Mouse (Mus musculus) midbrain, embryonic 13.5 days (tissue): ENCODE data around the gene Pip5k1b. TPM values are rescaled to one million over a fixed set of nuclear protein-coding genes. Genes with fewer than 3 reads are reported as not detected.

ENCODE experiments used
- ATAC-seq: fragments of 200-750 bp; cut with Nextera tagmentation; 2 replicates; pipeline ENCODE4 v1.8.0; 2017; ENCODE audit warnings: mild to moderate bottlenecking, moderate TSS enrichment, moderate library complexity
- H3K27ac ChIP-seq: fragments of 300-500 bp; sonication (generic); 2 replicates; pipeline ENCODE4 v1.5.1; 2015; ENCODE audit warnings: inconsistent platforms, mild to moderate bottlenecking, moderate library complexity
- H3K27me3 ChIP-seq: fragments of 300-500 bp; sonication (generic); 2 replicates; pipeline ENCODE4 v1.6.1; 2015; ENCODE audit warnings: mild to moderate bottlenecking, inconsistent platforms
- H3K36me3 ChIP-seq: fragments of 300-500 bp; sonication (generic); 2 replicates; pipeline ENCODE4 v1.6.1; 2015; ENCODE audit warnings: mild to moderate bottlenecking, inconsistent platforms
- H3K4me1 ChIP-seq: fragments of 300-500 bp; sonication (generic); replicated peaks from 2 replicates; pipeline ENCODE4 v1.6.1; 2015; ENCODE audit warnings: inconsistent platforms
- H3K4me2 ChIP-seq: fragments of 300-500 bp; sonication (generic); replicated peaks from 2 replicates; pipeline ENCODE4 v1.6.1; 2015; ENCODE audit warnings: moderate library complexity, mild to moderate bottlenecking, inconsistent platforms
- H3K4me3 ChIP-seq: fragments of 300-500 bp; sonication (generic); replicated peaks from 2 replicates; pipeline ENCODE4 v1.5.1; 2015; ENCODE audit warnings: mild to moderate bottlenecking, inconsistent platforms
- H3K9ac ChIP-seq: fragments of 300-500 bp; sonication (generic); replicated peaks from 2 replicates; pipeline ENCODE4 v1.6.1; 2015; ENCODE audit warnings: mild to moderate bottlenecking, inconsistent platforms
- H3K9me3 ChIP-seq: fragments of 300-500 bp; sonication (generic); 2 replicates; pipeline ENCODE4 v1.6.1; 2016; ENCODE audit warnings: mild to moderate bottlenecking, inconsistent platforms
- WGBS: fragments of 180-500 bp; shearing (Covaris S2); methylation state at CpG from one replicate; pipeline ENCODE4 v1.1.7; 2015; 5-methylcytosine and 5-hydroxymethylcytosine counted together
- polyA plus RNA-seq: library from polyadenylated mRNA; unstranded; fragments of >200 nt; fragmentation: Nextera tagmentation; extraction: Ambion mirVana; gene quantifications from 2 replicates; pipeline ENCODE4 v1.2.1, GENCODE M21; 2015

The Pip5k1b gene
- polyA plus RNA-seq, 1 experiment from 2014 or later: 1.3 TPM

DNA sequence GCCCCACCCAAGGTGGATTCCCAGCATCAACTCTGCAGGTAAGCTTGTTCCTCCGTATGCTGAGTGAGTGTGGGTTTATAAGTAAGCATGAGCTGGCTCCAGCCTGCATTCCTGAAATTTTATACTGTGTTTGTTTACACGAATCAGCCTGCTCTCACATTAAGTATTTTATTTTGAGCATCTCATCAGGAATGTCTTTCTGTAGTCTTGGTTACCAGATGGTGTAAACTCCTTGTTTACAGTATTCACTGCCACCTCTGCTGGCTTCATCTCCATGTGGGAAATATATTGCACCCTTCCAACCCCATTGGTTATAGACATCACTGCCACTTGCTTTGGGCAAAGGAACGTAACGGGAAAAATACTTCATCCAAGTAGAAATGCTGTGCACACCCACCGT is 262.1 kb downstream of the Pip5k1b start:
- Histone ChIP-seq H3K9me3 (no peaks in the 10 kb centered on the region), H3K27me3 (no peaks in the 10 kb centered on the region), H3K36me3 (no peaks in the 10 kb centered on the region), H3K4me3 (no peak overlapping the region), H3K4me2 (no peak overlapping the region), H3K9ac (no peak overlapping the region), H3K4me1 (no peaks in the 10 kb centered on the region), H3K27ac (no peak overlapping the region)
- 83% methylated on average over 5 of the region's 5 CpGs for WGBS
- ATAC-seq: no peak

DNA sequence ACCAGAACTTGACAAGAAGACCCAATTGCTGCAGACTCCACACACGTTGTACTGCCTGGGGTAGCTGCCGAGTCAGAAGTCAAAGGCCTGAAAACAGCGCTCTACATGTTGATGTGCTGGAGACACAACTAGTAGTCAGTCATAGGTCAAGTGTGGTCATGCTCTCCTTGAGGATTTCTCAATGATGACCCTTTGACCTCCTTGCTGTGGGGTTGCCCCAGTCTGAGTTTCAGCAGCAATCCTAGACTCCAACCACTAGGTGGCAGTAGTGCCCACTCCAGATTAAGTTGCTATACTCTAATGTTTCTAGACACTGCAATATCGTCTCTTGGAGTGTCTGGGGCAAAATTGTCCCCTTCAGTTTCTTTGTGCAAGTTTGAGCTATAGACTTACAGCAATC is 271.5 kb downstream of the Pip5k1b start:
- no peak overlapping the region for H3K9ac ChIP-seq
- no peak overlapping the region for H3K27ac ChIP-seq
- no peak overlapping the region for H3K4me2 ChIP-seq
- H3K27me3 ChIP-seq: no peaks in the 10 kb centered on the region
- 60% methylated on average over 4 of the region's 4 CpGs for WGBS
- ATAC-seq: no peak
- H3K9me3 ChIP-seq: no peaks in the 10 kb centered on the region
- H3K4me1 ChIP-seq: peaks cover 7% of the 10 kb centered on the region
- H3K4me3 ChIP-seq: no peak overlapping the region
- no peaks in the 10 kb centered on the region for H3K36me3 ChIP-seq

DNA sequence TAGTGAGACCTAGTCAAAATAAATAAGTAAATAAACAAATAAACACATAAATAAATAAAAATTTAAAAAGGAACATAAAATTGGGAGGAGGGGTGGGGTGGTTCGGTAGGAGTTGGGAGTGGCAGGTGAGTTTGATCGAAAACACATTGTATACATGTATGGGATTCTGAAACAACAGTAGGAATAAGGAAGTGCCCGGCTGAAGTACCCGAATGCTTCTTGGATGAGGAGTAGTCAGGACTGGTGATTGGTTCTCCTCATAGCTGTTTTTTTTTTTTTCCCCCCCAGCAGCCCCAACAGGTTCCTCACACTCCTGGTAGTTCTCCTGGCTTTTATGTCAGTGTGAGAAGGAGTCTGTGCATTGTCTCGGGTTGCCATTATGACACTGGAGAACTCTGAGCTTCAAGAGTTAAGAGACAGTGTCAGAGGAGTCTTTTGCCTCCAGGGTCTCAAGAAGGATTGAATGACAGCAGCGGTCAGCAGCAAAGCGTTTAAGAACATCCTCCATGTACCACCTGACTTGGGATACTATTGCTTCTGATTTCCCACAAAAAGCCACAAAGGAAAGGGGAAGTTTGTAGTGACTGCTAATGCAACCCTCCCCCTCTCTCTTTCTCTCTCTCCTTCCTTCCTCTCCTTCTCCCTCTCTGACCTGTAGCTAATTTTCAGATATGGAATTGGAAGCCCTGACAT is 274.2 kb downstream of the Pip5k1b start:
- no peak overlapping the region for H3K27ac ChIP-seq
- no peak for ATAC-seq
- H3K9ac ChIP-seq: no peak overlapping the region
- H3K4me1 ChIP-seq: peaks cover 12% of the 10 kb centered on the region
- peak overlapping the region; percentile 62; the same call in 1 of the 2 replicates for H3K4me3 ChIP-seq
- peak overlapping the region; percentile 86 for H3K4me2 ChIP-seq
- no peaks in the 10 kb centered on the region for H3K9me3 ChIP-seq
- WGBS: 64% methylated on average over 7 of the region's 7 CpGs
- H3K27me3 ChIP-seq: no peaks in the 10 kb centered on the region
- H3K36me3 ChIP-seq: peaks cover 4% of the 10 kb centered on the region; the same call in 1 of the 2 replicates

DNA sequence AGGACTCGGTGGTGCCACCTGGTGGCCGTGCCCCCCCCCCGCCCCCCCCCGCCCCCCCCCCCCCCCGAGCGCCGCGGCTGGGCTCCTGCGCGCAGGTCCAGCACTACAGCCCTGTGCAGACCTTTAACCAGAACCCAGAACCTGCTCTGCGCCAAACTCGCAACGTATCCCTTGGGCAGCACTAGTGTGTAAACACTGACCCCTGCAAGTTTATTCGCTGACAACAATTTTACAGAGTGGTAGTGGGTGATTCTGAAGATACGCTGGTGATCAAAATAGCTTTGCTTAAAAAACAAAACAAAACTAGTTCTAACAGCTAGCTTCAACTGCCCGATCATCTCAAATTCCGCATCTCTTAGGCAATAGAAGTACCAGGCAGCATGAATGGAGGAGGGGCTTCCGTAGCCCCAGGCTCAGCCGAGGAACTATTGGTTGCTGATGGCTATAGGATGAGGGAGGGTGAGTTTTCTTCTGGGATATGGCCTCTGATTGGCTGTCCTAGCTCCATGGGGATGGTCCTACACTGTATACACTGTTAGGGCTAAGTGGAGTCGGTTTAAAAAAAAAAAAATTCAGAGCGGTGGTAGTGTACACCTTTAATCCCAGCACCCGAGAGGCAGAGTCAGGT is 275.0 kb downstream of the Pip5k1b start, which contains the start of gene Fxn:
Gene Fxn, minus strand, starts transcription at position 5 of the 628 bp plus-strand sequence.
- Histone ChIP-seq H3K4me1 (peaks cover 12% of the 10 kb centered on the region), H3K27me3 (no peaks in the 10 kb centered on the region), H3K4me3 (peak within 1 kb of the TSS; percentile 62), H3K27ac (peak within 1 kb of the TSS; percentile 85), H3K9me3 (no peaks in the 10 kb centered on the region), H3K36me3 (peaks cover 8% of the 10 kb centered on the region; the same call in 1 of the 2 replicates), H3K4me2 (peak within 1 kb of the TSS; percentile 86), H3K9ac (peak within 1 kb of the TSS; percentile 68)
- peak; percentile 96 for ATAC-seq
- 1% methylated on average over 12 of the region's 22 CpGs for whole genome bisulfite sequencing

DNA sequence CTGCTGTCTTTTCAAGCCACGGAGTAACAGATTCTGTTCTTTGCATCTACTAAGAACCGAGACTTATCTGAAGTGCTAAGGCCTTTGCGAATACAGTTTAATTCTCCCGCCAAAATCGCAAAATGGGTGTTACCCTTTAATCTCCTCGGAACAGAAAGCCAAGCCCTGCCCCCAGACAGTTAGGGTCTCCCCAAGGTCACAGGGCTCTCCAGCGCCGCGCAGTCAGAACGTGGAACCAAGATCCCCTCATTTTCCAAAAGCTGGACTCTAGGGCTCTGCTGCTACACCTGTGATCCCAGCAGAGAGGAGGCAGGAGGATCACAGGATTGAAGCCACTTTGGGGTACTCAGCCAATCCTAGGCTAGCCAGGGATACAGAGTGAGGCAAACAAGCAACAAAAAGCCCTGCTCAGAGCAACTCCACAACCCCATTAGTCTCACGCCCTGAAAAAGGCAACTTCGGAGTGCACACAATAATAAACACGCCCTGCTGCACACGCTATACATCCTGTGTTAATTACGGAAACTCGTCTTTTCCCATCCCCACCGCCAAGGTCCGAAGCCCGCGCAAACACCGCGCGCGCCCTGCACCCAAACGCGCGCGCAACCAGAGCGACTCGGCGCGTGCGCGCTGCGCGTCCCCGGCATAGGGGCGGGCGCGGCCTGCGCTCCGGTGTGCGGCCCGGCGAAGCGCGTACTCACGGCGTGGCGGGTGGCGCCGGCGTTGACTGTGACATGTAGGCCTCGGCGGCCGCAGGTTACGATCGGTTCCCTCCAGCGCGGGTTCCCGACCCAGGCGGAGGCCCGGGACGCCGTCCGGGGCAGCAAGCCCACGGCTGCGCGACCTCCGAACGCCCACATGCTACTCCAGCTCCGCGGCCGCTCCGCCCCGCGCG is 275.7 kb downstream of the Pip5k1b start:
- Histone ChIP-seq H3K4me2 (peak overlapping the region; percentile 86), H3K36me3 (peaks cover 10% of the 10 kb centered on the region; the same call in 1 of the 2 replicates), H3K4me3 (peak overlapping the region; percentile 62), H3K4me1 (peaks cover 12% of the 10 kb centered on the region), H3K9ac (peak overlapping the region; percentile 68), H3K9me3 (no peaks in the 10 kb centered on the region), H3K27ac (peak overlapping the region; percentile 85), H3K27me3 (no peaks in the 10 kb centered on the region)
- ATAC-seq: peak; percentile 81
- under 1% methylated on average over 74 of the region's 78 CpGs for WGBS

DNA sequence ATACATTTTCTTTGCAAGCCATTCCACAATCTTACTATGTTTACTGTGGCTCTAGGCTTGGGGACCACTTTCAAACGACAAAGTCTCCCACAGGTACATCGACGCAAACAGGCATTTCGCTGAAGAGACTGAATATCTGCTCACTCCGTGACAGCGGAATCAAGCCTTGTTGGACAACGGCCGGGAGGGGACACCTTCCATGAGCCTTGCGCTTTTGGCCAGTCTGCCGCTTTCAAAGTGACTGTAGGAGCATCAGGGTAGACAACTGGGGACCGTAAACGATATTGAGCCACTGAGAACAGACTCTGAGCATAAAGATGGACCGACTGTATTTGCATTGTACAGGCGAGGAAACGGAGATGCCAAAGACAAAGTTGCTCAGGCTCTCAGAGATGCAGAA is 276.8 kb downstream of the Pip5k1b start:
- Histone ChIP-seq H3K4me3 (0 out of 2 replicates have a peak overlapping the region, but pooled peaks have one; percentile 62), H3K27ac (no peak overlapping the region), H3K27me3 (no peaks in the 10 kb centered on the region), H3K36me3 (peaks cover 10% of the 10 kb centered on the region; the same call in 1 of the 2 replicates), H3K9me3 (no peaks in the 10 kb centered on the region), H3K4me1 (peaks cover 12% of the 10 kb centered on the region), H3K4me2 (peak overlapping the region; percentile 86), H3K9ac (no peak overlapping the region)
- WGBS: 86% methylated on average over 15 of the region's 15 CpGs
- no peak for ATAC-seq

DNA sequence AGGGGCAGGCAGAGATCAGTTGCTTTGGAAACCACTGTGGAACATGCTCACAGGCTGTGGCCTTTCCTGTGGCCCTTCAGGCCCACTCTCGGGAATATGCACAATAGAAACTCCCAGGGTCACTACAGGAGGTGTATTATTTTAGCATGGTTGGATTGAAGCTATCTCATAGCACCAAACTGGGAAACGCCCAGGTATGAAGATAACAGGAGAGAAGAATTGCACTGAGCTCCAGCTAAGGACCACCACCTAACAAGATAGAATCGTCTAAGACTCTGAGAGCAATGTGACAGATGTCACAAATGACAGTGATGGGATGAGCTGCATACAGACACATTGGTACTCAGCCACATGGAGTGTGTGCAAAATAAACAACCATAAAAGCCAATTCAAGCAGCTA is 281.4 kb downstream of the Pip5k1b start:
- peaks cover 27% of the 10 kb centered on the region for H3K4me1 ChIP-seq
- no peak overlapping the region for H3K27ac ChIP-seq
- H3K9ac ChIP-seq: 0 out of 2 replicates have a peak overlapping the region, but pooled peaks have one; percentile 28
- no peaks in the 10 kb centered on the region; the same call in 1 of the 2 replicates for H3K27me3 ChIP-seq
- WGBS: 62% methylated on average over 3 of the region's 3 CpGs
- no peaks in the 10 kb centered on the region for H3K9me3 ChIP-seq
- ATAC-seq: no peak
- H3K36me3 ChIP-seq: peaks cover 10% of the 10 kb centered on the region; the same call in 1 of the 2 replicates
- no peak overlapping the region for H3K4me2 ChIP-seq
- H3K4me3 ChIP-seq: no peak overlapping the region

DNA sequence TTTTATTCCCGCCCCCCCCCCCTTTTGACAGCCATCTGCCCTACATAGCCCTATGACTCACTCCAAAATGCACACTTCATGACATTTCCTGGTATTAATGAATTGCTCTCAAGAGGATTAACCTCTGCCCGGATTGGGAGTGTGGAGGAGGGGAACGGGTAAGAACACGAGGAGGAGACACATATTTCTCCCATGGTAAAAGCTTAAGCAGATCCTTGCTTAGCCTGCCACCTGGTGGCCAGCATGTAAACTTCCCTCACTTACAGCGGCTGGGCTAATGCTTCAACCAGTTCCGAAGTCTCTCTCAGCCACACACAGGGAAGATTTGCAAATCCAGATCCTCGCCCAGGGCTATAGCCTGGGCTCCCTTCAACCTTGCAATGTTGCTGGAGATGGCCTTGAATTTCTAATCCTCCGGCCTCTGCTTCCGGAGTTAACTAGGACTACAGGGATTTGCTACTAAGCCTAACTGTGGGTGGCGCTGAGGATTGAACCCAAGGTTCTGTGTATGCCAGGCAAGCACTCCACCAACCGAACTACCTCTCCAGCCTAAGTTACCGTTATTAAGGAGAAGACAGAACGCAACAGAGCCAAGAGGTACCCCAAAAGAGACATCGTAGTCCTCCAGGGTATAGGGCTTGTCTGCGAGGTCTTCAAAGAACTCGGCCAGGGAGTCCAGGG is 283.8 kb downstream of the Pip5k1b start:
- Histone ChIP-seq H3K36me3 (peaks cover 9% of the 10 kb centered on the region; the same call in 1 of the 2 replicates), H3K9me3 (no peaks in the 10 kb centered on the region), H3K4me2 (peak overlapping the region; percentile 21), H3K27ac (no peak overlapping the region), H3K9ac (no peak overlapping the region), H3K27me3 (no peaks in the 10 kb centered on the region; the same call in 1 of the 2 replicates), H3K4me3 (no peak overlapping the region), H3K4me1 (peaks cover 40% of the 10 kb centered on the region)
- peak; percentile 83 for ATAC-seq
- 40% methylated on average over 16 of the region's 16 CpGs for WGBS

DNA sequence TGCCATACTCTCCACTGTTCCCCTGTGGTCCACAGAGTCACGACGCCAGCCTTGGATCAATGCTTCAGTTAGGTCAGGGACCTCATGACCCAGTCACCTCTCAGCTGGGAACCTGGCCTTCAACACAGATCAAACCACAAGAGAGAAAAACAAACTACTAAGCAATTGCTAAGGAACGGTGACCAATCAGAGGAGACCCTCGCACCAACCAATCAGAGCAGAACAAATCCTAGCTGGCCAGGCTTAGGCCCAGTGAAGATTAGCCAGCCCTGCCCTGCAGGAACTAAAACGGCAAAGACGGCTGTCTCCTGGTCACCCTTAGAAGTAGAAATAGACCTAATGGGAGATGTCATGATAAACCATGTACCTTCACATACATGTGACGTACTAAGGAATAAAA is 284.3 kb downstream of the Pip5k1b start:
- Histone ChIP-seq H3K9me3 (no peaks in the 10 kb centered on the region), H3K27ac (no peak overlapping the region), H3K4me3 (no peak overlapping the region), H3K9ac (no peak overlapping the region), H3K36me3 (0 out of 2 replicates have a peak, but pooled peaks cover 6% of the 10 kb centered on the region), H3K4me1 (peaks cover 43% of the 10 kb centered on the region), H3K4me2 (peak overlapping the region; percentile 21), H3K27me3 (no peaks in the 10 kb centered on the region; the same call in 1 of the 2 replicates)
- 23% methylated on average over 7 of the region's 7 CpGs for WGBS
- peak; percentile 77 for ATAC-seq

DNA sequence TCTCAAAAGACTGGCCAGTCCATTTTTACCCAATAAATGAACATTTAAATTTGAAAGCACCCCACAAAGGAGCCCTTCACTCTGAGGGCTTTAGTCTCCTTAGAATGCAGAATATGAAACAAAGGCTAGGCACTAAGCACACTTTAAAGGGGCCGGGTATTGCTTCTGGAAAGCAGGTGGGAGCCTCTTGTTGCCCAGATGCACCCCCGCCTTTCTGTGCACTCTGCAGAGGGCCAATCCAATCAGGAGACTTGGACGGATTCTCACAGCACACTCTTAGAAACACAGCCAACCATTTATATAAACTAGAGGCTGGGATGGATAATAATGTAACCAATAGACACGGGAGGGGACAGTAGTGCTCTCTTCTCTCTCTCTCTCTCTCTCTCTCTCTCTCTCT is 287.1 kb downstream of the Pip5k1b start:
- ATAC-seq: peak; percentile 57
- peak overlapping the region; percentile 17; the same call in 1 of the 2 replicates for H3K27ac ChIP-seq
- no peaks in the 10 kb centered on the region for H3K9me3 ChIP-seq
- no peaks in the 10 kb centered on the region; the same call in 1 of the 2 replicates for H3K27me3 ChIP-seq
- H3K4me3 ChIP-seq: no peak overlapping the region
- no peak overlapping the region for H3K4me2 ChIP-seq
- peaks cover 8% of the 10 kb centered on the region; the same call in 1 of the 2 replicates for H3K36me3 ChIP-seq
- 10% methylated on average over 4 of the region's 4 CpGs for WGBS
- no peak overlapping the region for H3K9ac ChIP-seq
- H3K4me1 ChIP-seq: peaks cover 43% of the 10 kb centered on the region
